Mouse (Mus musculus) MEL (cell line): ENCODE results near the gene N4bp3. TPM values are rescaled to one million over a fixed set of nuclear protein-coding genes. Genes with fewer than 3 reads are reported as not detected.

Source experiments
- DNase-seq: peaks from one replicate; pipeline ENCODE4 v3.0.0; 2011; ENCODE audit warnings: low read depth, low spot score
- H3K27ac ChIP-seq: 2 replicates; pipeline ENCODE4 v1.5.1; 2012; ENCODE audit warnings: low read depth, mild to moderate bottlenecking, control low read depth, low read length, moderate library complexity; ENCODE audit not compliant: control insufficient read depth
- H3K27me3 ChIP-seq, 2 experiments: fragments of 150-350 bp in 1 of 2; sonication (generic) in 1 of 2; 2 replicates each; pipeline ENCODE4 v1.6.1; 2012; ENCODE audit warnings: low read length in 2 of 2, mild to moderate bottlenecking in 2 of 2, improper control_type of control experiment in 1 of 2, moderate library complexity in 1 of 2; ENCODE audit not compliant: insufficient read depth in 2 of 2, control insufficient read depth in 1 of 2
- H3K36me3 ChIP-seq, 2 experiments: 2 replicates each; pipeline ENCODE4 v1.6.1; 2012 to 2014; ENCODE audit warnings: low read length in 2 of 2, improper control_type of control experiment in 1 of 2, inconsistent platforms in 1 of 2, mild to moderate bottlenecking in 1 of 2; ENCODE audit not compliant: insufficient read depth in 2 of 2, control insufficient read depth in 1 of 2
- H3K4me1 ChIP-seq, 2 experiments: fragments of 150-350 bp in 1 of 2; sonication (generic) in 1 of 2; 2 replicates each; pipeline ENCODE4 v1.6.1; 2012; ENCODE audit warnings: low read length in 2 of 2, improper control_type of control experiment in 1 of 2, mild to moderate bottlenecking in 1 of 2; ENCODE audit not compliant: insufficient read depth in 2 of 2, control insufficient read depth in 1 of 2
- H3K4me3 ChIP-seq, 2 experiments: fragments of 150-350 bp in 1 of 2; sonication (generic) in 1 of 2; 2 replicates each; pipeline ENCODE4 v1.5.1; 2012; ENCODE audit warnings: low read depth in 2 of 2, low read length in 2 of 2, mild to moderate bottlenecking in 2 of 2, moderate library complexity in 2 of 2, control low read depth in 1 of 2, improper control_type of control experiment in 1 of 2; ENCODE audit not compliant: control insufficient read depth in 1 of 2, insufficient read depth in 1 of 2
- H3K79me2 ChIP-seq: 2 replicates; pipeline ENCODE4 v1.6.1; 2012; ENCODE audit warnings: mild to moderate bottlenecking, low read length, moderate library complexity; ENCODE audit not compliant: control insufficient read depth, poor library complexity, insufficient read depth
- H3K9ac ChIP-seq: 2 replicates; pipeline ENCODE4 v1.6.1; 2012; ENCODE audit warnings: low read depth, mild to moderate bottlenecking, control low read depth, low read length, moderate library complexity; ENCODE audit not compliant: control insufficient read depth, poor library complexity, severe bottlenecking
- H3K9me3 ChIP-seq: fragments of 150-350 bp; sonication (generic); replicated peaks from 2 replicates; pipeline ENCODE4 v1.6.1; 2012; ENCODE audit warnings: mild to moderate bottlenecking, low read length, improper control_type of control experiment, moderate library complexity; ENCODE audit not compliant: insufficient read depth
- BHLHE40 ChIP-seq: IDR thresholded peaks from 2 replicates; pipeline ENCODE4 v1.6.1; 2012; ENCODE audit warnings: low read depth, mild to moderate bottlenecking, inconsistent platforms, low read length, improper control_type of control experiment, borderline replicate concordance
- CTCF ChIP-seq, 3 experiments: IDR thresholded peaks in 2 of 3; conservative IDR thresholded peaks in 1 of 3; 2 replicates each; pipeline ENCODE4 v1.5.1; 2011 to 2012; ENCODE audit warnings: low read length in 3 of 3, low read depth in 2 of 3, mild to moderate bottlenecking in 2 of 3, improper control_type of control experiment in 1 of 3, inconsistent platforms in 1 of 3, mixed read lengths in 1 of 3, moderate library complexity in 1 of 3; ENCODE audit not compliant: control insufficient read depth in 1 of 3, insufficient read depth in 1 of 3, poor library complexity in 1 of 3, severe bottlenecking in 1 of 3
- ETS1 ChIP-seq: IDR thresholded peaks from 2 replicates; pipeline ENCODE4 v1.6.1; 2012; ENCODE audit warnings: low read depth, mild to moderate bottlenecking, inconsistent platforms, low read length, improper control_type of control experiment, moderate library complexity
- JUND ChIP-seq: IDR thresholded peaks from 2 replicates; pipeline ENCODE4 v1.6.1; 2011; ENCODE audit warnings: low read depth, mild to moderate bottlenecking, improper control_type of control experiment, low read length
- MXI1 ChIP-seq: IDR thresholded peaks from 2 replicates; pipeline ENCODE4 v1.6.1; 2011; ENCODE audit warnings: mild to moderate bottlenecking, low read depth, low read length, improper control_type of control experiment
- NELFE ChIP-seq: IDR thresholded peaks from 2 replicates; pipeline ENCODE4 v1.6.1; 2011; ENCODE audit warnings: low read depth, low read length, improper control_type of control experiment
- POLR2AphosphoS2 ChIP-seq: IDR thresholded peaks from 2 replicates; pipeline ENCODE4 v1.6.1; 2011; ENCODE audit warnings: low read length, improper control_type of control experiment
- RAD21 ChIP-seq: IDR thresholded peaks from 2 replicates; pipeline ENCODE4 v1.6.1; 2011; ENCODE audit warnings: mild to moderate bottlenecking, low read depth, low read length, improper control_type of control experiment
- SIN3A ChIP-seq: IDR thresholded peaks from 2 replicates; pipeline ENCODE4 v1.6.1; 2012; ENCODE audit warnings: low read length, improper control_type of control experiment, inconsistent platforms
- SMC3 ChIP-seq: IDR thresholded peaks from 2 replicates; pipeline ENCODE4 v1.6.1; 2011; ENCODE audit warnings: low read depth, low read length, improper control_type of control experiment
- TAL1 ChIP-seq: IDR thresholded peaks from 2 replicates; pipeline ENCODE4 v1.6.1; 2012; ENCODE audit warnings: mild to moderate bottlenecking, inconsistent platforms, low read length, moderate library complexity, mixed read lengths
- TCF12 ChIP-seq: IDR thresholded peaks from 2 replicates; pipeline ENCODE4 v1.6.1; 2014; ENCODE audit warnings: low read depth, mild to moderate bottlenecking, inconsistent platforms, low read length, improper control_type of control experiment, moderate library complexity
- polyA plus RNA-seq, 2 experiments: library from polyadenylated mRNA; stranded (reverse) in 1 of 2; unstranded in 1 of 2; fragments of >175 nt in 1 of 2; fragments of >200 nt in 1 of 2; gene quantifications; 2 replicates each; pipeline versions ENCODE4 v1.2.1 to v1.2.4; 2012; ENCODE audit warnings: low replicate concordance in 2 of 2, low read depth in 1 of 2; ENCODE audit not compliant: insufficient read length in 2 of 2, insufficient read depth in 1 of 2, missing spikeins in 1 of 2
- total RNA-seq: library from RNA; depleted of rRNA; stranded (reverse); fragments of 300-350 nt; gene quantifications from 2 replicates; pipeline ENCODE4 v1.2.3, GENCODE M21; 2012

The N4bp3 gene
- total and polyA plus RNA-seq, 3 experiments: 6.9 to 11.5 TPM; not detected in 1

DNA sequence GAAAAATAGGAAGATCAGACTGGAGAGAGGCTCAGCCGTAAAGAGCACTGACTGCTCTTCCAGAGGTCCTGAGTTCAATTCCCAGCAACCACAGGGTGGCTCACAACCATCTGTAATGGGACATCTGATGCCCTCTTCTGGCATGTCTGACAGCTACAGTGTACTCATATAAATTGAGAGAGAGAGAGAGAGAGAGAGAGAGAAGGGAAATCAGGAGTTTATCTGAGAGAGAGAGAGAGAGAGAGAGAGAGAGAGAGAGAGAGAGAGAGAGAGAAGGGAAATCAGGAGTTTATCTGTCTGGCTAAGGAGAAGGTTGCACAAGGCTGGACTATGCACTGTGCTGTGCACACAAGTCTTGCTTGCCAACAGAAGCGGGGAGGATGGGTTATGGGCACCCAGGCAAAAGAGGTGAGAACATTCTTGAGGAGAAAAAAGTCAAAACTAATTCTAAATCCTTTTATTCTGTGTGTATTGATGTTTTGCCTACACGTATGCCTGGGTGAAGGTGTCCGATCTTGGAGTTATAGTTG is 2.3 kb upstream of the N4bp3 start:
- H3K36me3 ChIP-seq: no peaks in the 10 kb centered on the region
- H3K9me3 ChIP-seq: no peaks in the 10 kb centered on the region
- no peak overlapping the region for H3K9ac ChIP-seq
- no peak overlapping the region for H3K4me3 ChIP-seq
- no peak for DNase-seq
- H3K79me2 ChIP-seq: peaks cover 3% of the 10 kb centered on the region; the same call in 1 of the 2 replicates
- no peak overlapping the region for H3K27ac ChIP-seq
- TF ChIP-seq JUND (peak; percentile 95), TCF12 (no peak), POLR2AphosphoS2 (no peak), BHLHE40 (no peak), RAD21 (peak; percentile 1; the same call in 1 of the 2 replicates), ETS1 (no peak), CTCF (IDR thresholded peaks at IDR 0.05 in 2 of 3, conservative IDR thresholded peaks at IDR 0.05 in 1 of 3; ENCODE audit: control insufficient read depth in 1 of 3, insufficient read depth in 1 of 3, low read depth in 2 of 3, low read length in 3 of 3, poor library complexity in 1 of 3, severe bottlenecking in 1 of 3) (peak in 2 of 3 experiments; percentile 11 to 44; a peak in 2 of 6 replicates), SMC3 (peak; percentile 23; the same call in 1 of the 2 replicates)
- H3K27me3 ChIP-seq: no peaks in the 10 kb centered on the region
- peaks cover 1 to 2% of the 10 kb centered on the region in 2 experiments; a peak in 1 of 4 replicates for H3K4me1 ChIP-seq

GRCm38 (mm10) chr11:51650261-51650660 is 381 bp downstream of the N4bp3 start:
- H3K9ac ChIP-seq: peak overlapping the region; percentile 82
- H3K9me3 ChIP-seq: no peaks in the 10 kb centered on the region
- no peaks in the 10 kb centered on the region for H3K27me3 ChIP-seq
- peak; percentile 13; the same call in 1 of the 2 replicates for TF ChIP-seq SIN3A
- TF ChIP-seq MXI1: no peak
- H3K4me1 ChIP-seq: peaks cover 1 to 2% of the 10 kb centered on the region in 2 experiments; a peak in 1 of 4 replicates
- DNase-seq: peak; percentile 66
- H3K27ac ChIP-seq: no peak overlapping the region
- H3K36me3 ChIP-seq: no peaks in the 10 kb centered on the region
- H3K79me2 ChIP-seq: peaks cover 3% of the 10 kb centered on the region; the same call in 1 of the 2 replicates
- H3K4me3 ChIP-seq: peak overlapping the region; percentile 72 to 92

DNA sequence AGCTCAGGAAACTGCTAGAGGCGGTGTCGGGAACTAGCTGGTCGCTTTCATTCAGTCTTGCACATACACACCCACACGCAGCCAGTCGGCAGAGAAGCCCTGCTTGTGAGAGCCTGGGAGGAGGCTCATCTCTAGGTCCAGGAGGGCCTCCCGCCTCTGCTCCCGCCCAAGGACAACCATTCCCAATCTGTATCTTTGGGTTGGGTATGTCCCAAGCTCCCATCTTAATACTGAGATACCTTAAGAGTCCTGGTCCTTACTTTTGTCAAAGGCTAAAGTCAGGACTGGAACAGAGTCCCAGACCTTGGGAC is 798 bp downstream of the N4bp3 start:
- no peak overlapping the region for H3K27ac ChIP-seq
- H3K9ac ChIP-seq: peak overlapping the region; percentile 82
- H3K27me3 ChIP-seq: no peaks in the 10 kb centered on the region
- TF ChIP-seq NELFE (no peak), POLR2AphosphoS2 (no peak), TAL1 (no peak)
- peaks cover 1 to 2% of the 10 kb centered on the region in 2 experiments; a peak in 1 of 4 replicates for H3K4me1 ChIP-seq
- no peaks in the 10 kb centered on the region for H3K9me3 ChIP-seq
- H3K36me3 ChIP-seq: no peaks in the 10 kb centered on the region
- H3K4me3 ChIP-seq: peak overlapping the region; percentile 72 to 92
- peak; percentile 60 for DNase-seq
- peaks cover 3% of the 10 kb centered on the region; the same call in 1 of the 2 replicates for H3K79me2 ChIP-seq
